Mouse (Mus musculus) urinary bladder, postnatal 4 days (tissue): ENCODE results near the gene Sgms1.
"Not testable (repeated sequence)": the region's sequence is repeated elsewhere in the genome, so short reads cannot be mapped to it uniquely, and the experiment has no call there.

Experiments used
- DNase-seq, 2 experiments: peaks; one replicate each; pipeline ENCODE4 v3.0.0; 2021 to 2022; ENCODE audit warnings: low spot score in 2 of 2

Sgms1 gene

DNA sequence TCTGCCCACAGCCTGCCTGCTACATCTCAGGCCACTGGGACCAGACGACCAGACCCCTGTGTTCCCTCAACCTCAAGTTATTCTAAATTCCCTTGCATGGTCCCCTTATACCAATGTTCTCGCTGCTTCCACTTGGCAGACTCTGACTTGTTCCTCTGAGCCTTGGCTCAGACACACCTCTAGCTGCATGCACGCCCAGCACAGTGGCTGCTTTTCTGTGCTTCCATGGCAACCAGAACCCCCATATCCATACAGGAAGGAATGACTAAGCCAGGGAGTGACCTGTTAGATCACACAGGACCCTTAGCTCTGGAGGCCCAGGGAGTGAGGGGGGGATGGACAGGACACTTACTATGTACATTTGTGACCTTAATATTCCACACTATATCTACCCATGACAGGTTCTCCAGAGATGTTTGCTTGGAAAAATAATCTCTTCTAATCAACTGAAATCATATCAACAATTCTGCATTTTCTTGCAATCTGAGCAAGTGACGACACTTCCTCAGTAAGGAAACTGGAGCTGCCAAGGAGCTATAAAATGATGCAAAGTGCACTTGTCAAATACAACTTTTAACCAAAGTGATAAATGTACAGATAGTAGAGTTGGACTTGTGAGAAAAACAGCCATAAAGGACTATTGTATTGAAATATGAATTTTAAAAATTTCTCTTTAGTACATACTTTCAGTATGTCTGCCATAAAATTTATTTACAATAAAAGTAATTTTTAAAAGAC is 252.5 kb downstream of the Sgms1 start:
- DNase-seq, result no peak

DNA sequence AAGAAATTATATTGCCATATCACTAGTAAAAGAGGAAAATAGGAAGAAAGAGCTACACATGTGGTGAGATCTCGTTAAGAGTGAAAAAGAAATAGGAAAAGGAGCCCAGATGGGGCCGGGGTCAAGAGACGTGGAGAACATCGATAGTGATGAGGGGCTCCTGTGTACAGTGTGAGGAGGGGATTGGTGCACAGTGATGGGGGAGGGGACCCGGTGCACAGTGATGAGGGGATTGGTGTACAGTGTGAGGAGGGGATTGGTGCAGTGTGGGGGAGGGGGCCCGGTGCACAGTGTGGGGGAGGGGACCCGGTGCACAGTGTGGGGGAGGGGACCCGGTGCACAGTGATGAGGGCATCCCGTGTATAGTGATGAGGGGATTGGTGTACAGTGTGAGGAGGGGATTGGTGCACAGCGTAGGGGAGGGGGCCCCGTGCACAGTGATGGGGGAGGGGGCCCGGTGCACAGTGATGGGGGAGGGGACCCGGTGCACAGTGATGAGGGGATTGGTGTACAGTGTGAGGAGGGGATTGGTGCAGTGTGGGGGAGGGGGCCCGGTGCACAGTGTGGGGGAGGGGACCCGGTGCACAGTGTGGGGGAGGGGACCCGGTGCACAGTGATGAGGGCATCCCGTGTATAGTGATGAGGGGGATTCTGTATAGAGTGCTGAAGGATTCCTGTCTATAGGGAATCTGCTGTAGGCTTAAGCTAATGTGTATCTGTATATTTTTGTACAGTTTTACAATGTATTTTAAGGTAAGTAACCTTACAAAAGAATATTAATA is 257.6 kb downstream of the Sgms1 start:
- DNase-seq, result not testable (repeated sequence)

DNA sequence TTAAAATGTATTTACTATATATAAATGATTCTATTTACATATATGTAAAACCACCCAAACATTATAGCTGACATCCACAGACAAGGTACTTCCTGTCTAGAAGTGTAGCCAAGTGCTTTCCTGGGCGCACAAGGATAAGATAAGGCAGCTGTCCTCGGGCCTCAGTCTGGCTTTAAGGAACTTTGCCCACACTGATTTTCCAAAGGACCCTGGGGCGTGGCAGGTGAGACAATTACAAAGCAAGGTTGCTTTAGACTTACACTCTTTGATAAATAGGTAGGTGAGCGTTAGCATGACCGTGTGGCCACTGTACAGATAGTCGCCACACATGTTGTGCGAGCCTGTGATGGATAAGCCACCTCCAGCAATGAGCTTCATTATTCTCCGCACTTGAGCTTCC is 260.2 kb downstream of the Sgms1 start:
- DNase-seq, result no peak

DNA sequence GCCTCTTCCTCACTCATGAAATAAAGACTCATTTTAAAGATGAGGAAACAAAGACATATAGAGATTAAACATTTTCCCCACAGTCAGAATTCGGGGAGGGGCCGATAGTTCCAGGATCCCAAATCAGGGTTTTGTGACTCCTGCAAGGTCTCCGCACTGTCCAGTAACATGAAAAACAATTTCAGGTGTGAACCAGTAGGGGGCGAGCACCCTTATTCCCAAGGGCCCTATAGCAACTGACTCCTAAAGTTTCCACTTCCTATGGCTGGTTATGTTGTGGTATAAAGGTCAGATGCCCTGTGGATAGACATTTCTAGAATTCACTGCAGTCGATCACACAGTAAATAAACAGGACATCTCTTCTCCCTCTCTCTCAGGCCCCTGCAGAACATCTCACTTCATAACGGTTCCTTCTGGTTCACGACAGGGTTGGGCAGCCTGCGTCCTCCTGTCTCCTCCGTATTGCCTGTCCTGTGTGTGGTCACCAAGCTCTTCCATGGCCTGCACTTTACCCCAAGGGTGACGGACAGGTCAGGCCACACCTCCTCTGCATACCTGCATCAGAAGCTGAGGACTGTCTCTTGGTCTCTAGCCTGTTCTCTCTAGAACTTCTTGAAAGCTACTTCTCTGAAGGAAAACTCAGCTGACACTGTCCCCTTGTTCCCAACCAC is 262.2 kb downstream of the Sgms1 start:
- DNase-seq, result no peak

DNA sequence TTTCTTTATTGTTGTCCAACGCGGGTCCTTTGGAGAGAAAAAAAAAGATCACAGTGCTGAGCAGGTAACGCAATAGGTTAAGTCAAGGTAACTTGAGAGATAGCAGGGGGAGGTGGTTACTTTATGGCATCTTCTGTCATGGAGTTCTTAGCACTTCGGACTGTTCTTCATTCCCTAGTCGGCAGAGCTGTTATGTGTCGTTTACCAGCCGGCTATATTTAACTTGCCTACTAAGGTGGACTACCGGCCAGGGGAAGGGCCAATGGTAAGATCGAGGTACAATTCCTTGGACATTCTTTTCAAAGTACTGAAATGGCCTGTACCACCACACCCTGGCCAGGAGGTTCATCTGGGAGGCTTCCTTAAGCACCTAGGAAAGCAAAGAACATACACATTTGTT is 265.4 kb downstream of the Sgms1 start:
- DNase-seq, result no peak

DNA sequence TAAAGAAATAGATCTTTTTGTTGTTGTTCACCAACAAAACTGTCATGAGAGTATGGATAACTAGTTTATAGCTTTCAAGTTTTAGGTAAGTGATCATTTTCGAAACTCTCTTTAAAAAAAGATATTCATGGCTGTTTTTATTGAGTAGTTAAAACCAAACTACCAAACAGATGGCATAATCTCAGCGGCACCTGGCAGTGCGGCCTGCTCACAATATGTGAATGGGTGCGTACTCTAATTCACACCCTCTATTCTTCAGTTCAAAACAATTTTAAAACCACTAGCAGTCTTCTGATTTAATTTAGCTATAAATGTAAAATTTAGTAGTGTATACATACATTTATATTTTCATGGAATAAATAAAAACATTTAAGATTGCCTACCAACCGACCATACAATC is 266.3 kb downstream of the Sgms1 start:
- DNase-seq, result no peak

DNA sequence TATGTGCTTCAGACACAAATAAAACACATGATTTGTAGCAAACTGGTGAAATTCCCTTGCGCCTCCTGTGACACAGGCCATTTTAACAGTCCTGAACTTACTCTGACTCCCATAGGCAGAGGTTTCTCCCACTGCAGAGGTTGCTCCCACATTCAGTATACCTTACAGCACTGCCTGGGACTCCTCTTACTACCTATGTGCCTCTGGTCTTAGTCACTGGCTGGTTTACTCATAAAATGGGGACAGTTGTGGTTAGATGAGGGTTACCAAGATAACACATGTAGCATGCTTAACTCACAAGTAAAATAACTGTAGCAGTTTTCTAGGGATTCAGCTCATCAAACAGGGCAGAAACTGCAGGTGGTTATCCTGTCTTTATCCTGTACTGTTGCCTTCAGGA is 268.7 kb downstream of the Sgms1 start:
- DNase-seq, result no peak

DNA sequence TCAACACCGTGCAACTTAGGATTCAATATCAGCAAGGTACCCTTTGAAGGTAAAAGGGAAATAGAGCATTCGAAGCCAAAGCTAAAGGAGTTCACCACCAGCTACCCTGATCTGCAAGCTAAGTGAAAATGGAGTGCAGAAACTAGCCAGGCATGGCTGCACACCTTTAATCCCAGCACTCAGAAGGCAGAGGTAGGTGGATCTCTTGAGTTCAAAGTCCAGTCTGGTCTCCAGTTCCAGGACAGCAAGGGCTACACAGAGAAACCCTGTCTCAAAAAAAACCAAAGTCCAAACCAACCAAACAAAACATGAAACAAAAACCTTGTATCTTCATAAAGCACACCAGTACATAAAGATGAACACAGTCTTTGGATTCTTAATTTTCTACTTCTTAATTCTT is 269.8 kb downstream of the Sgms1 start:
- DNase-seq, result no peak

DNA sequence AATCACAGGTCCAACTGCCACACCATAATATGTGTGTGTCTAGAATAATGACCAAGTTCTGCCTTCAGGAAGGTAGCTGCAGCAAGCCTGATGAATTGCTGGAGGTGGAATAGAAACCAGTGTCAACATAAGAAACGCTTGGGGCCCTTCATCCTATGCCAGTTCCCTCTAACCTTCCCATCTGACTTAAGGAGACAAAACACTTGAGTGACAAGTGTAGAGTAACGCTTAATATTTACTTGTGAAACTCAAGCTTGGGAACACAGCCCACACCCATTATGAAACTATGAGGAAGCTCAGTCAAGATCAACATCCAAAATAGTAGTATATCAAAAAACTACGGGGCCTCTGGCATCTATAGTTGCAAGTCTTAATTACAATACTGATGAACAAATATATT is 271.0 kb downstream of the Sgms1 start:
- no peak for DNase-seq

DNA sequence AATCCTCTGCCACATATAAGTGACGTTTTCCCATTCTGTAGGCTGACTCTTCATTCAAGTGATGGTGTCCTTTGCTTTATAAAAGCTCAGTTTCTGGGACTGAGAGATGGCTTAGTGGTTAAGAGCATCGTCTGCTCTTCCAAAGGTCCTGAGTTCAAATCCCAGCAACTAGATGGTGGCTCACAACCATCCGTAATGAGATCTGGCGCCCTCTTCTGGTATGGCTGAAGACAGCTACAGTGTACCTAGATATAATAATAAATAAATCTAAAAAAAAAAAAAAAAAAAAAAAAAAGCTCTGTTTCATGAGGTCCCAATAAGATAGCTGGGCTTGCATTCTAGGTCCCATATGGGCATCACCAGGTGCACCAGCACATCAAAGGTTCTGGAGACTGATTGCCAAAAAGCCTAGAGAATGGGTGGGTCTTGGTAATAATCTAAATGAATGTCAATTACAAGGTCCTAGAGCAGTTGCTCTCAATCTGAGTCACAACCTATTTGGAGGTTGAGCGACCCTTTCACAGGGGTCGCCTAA is 272.0 kb downstream of the Sgms1 start:
- DNase-seq, result no peak

DNA sequence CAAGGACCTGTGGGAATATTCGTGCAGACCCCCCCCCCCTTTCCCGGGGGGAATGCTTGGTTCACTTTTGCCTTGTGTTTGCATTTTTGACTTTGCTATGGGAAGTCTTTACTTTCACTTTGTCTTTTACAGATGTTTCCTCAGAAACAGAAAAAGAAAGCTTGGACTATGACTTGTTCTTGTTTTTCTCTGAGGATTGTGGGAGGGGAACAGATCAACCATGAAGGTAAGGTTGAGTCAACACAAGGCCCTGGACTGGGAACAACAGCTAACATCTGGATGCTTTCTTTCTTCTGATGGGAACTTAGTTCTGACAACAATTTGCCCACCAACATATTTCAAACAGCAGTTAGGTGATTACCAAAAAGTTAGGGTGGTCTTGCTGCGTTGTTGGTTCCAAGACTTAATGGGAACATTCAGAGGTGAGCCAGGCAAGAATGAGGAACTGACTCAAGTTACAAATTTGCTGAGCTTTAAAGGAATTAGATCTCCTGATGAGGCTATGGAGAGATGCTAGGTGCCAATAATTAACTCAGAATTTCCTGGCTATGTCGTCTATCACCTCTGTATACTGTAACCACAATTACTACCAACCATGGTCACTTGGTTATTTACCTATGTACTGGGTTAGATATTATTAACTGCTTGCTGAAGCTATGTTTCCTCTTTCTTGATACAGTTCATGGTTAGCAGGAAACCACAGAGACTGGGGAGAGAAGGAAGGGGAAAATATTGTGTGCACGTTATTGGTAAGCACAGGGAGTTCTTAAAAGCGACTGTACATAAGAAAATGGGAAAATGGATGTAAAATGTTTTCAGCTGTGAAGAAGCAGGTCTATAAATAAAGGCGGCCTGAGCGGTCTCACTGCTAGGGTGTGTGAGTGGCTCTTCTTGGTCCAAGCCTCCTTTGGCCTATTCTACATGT is 277.4 kb downstream of the Sgms1 start:
- no peak for DNase-seq

DNA sequence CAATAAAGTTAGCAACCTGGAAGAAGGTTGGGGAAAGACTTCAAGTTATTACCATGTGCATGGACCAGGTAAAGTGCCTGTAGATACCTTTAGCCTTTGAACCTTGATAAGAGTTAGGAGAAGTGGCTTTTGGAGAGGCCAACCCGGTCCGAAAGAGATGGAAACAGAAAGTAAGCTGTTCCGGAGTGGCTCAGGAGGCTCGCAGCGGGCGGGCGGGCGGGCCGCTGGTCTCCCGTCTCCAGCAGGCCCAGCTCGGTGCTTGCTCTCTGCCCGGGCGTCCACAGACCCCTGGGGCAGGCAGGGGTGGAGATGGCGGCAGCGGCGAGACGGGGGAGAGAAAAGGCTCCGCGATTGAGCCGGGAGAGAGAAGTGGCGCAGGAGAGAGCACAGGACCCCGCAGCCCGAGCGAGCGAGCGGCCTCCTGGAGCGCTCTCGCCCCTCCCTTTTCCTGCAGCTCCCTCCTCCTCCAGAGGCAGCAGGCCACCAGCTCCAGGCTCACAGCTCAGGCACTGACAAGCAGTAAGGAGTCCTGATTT is 281.7 kb downstream of the Sgms1 start, which contains the start of gene Asah2:
TSS of gene Asah2 (minus strand) at position 441 of the 536 bp plus-strand sequence.
- peak; percentile 70 to 73 for DNase-seq

DNA sequence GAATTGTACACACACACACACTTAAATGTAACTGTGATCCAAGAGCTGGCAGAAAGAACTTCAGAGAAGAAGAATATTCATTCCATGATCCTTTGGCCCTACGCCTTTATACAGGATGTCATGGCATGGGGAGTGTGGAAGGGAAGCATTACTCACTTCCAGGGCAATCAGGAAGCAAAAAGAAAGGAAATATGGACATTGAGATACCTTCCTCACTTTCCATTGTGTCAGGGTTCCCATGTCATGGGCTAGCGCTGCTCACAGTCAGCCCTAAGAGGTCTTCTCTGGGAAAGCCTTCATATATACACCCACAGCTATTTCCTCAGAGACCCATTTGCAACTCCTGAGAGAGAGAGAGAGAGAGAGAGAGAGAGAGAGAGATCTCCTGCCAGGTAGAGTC is 282.8 kb downstream of the Sgms1 start:
- no peak for DNase-seq

DNA sequence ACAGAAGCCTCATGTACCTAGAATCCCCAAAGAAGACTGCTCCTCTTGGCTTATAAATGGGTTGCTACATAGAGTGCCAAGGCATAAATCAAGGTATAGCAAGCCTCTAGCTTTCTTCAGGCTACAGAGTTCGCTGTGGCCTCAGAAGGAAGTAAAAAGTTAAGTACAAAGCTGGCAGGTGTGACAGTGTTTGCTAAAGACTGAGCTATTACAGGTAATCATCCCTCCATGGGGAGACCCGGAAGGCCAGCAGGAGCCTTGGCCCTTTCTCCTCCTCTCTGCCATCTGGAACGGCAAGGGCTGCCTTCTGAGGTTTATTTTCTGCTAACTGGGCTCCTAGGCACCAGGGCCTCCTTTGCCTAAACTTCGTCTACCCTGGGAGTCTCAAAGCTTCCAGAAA is 285.3 kb downstream of the Sgms1 start:
- DNase-seq, result no peak

DNA sequence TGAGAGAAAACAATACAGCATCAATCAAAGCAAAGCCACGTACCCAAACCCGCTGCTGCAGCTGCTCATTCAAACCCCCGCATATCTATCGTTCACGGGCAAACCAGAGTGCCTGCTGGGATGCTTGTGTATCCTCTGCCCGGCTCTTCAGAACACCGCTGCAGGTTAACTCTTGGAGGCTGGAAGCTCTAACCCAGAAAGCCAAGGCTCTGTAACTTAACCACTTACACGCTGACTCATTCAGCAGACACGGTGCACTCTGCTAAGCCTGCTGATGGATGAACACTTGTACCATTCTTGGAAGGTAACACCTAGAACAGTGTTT is 286.6 kb downstream of the Sgms1 start:
- no peak for DNase-seq

DNA sequence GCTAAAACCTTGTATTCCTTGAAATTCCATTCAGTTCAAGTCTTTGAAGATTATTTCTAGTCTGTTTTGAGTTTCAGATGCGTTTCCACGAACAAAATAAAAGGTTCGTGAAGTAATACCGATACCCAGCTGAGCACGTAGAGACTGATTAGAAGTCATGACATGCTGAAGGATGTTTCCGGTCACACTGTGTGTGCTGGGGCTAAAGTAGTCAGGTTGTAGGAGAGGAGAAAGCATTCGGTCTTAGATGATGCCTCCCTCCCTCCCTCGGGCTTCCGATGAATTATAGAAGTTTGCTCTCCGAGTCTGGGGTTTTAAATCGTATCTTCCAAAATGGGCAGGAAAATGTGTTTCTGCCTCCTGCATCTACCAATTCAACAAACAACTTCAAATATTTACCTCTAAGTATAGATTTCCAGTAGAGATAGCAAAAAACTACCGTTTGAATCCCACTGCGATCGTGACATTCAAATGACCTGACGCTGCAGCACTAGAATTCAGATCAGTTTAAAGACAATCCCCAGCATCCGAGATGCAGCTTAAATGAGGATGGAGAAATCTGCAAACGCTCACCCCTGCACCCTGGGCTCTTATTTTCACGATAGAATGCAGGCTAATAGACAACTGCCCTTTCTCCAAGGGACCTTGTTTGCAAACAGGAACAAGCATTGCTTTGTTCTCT is 287.1 kb downstream of the Sgms1 start:
- DNase-seq, result no peak

DNA sequence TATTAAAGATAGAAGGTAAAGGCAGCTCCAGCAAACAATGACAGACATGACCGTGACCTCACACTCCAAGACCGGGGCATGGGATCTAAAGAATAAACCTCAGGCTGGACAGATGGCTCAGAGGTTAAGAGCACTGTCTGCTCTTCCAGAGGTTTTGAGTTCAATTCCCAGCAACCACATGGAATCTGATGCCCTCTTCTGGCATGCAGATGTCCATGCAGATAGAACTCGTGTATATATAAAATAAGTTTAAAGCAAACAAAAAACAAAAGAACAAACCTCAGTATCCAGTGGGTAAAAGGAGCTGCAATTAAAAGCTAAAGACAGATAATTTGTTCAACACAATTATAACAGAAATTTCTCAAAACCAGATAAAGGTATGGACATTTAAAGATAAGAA is 290.9 kb downstream of the Sgms1 start:
- DNase-seq, result no peak

DNA sequence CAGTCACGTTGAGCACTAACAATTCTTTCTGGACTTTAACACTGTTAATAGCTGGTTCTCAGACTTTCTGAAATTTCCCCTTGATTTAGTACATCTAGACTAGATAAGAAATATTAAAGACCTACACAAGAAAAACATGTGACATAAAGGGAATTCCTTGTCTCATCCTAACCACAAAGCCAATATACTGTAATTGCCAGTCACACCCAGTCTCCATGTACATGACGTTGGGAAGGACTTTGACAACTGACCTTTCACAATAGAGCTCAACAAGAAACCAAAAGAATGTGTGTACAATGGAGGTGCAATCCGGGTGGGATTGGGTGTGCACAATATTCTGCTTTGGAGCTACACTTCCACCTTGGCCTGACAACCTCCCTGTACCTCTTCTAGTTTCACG is 297.2 kb downstream of the Sgms1 start:
- no peak for DNase-seq

DNA sequence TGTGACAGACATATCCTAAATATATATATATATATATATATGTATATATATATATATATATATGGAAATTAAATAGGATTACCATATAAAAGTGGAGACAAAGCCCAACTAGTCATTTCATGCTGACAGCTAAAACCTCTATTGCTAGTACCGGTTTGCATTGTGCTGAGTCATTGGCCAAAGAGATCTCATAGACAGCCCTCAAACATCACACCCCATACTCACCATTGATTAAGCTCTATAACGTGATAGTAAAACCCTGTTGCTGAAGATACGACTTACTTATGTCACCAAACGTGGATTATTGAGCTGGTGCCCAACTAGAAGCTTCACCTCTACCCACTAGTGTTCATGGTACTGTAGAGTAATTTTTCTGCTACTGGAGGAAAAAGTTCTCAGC is 298.7 kb downstream of the Sgms1 start:
- DNase-seq, result no peak

DNA sequence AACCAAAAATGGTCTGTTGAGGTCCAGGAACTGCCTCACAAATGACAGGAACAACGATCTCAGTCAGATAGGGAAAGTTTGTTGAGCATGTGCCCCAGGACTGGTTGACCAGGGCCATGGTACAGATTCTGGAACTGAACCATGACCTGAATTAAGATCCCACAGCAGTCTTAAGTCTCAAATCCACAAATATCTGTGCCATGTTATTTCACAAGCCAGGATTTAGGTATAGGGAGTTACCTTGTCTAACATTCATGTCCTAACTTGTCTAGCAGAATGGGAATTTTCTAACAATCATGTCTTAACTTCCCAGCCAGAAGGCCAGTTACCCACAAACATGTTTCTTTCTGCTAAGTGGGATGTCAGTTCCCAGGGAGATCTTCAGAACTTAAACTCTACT is 300.9 kb downstream of the Sgms1 start:
- no peak for DNase-seq
